Mouse (Mus musculus): ENCODE measurements around the gene 9530003J23Rik. TPM values are rescaled to one million over a fixed set of nuclear protein-coding genes. Genes with fewer than 3 reads are reported as not detected.

9530003J23Rik gene
- polyA plus RNA-seq, 1 experiment from 2014 or later: not detected

DNA sequence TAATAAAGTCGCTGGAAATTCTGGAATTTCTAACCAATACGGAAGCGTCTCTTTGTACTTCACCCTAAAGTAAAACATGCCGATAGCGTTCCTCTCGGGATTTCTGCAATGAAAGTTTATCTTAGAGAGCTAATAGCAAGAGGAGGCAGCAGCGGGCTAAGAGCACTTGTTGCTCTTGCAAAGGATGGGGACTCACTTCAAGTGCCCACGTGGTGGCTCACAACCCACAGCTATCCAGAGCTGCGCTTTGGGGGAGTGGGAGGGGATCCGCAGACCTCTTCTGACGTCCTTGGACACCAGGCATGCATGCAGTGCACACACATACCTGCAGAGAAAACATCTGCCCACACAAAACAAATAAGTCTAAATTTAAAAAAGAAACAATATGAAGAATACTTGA lies 2.6 kb downstream of the 9530003J23Rik start:
- peak overlapping the region; percentile 17 for H3K4me3 ChIP-seq (replicated peaks; ENCODE audit: low read length)
- H3K9ac ChIP-seq (ENCODE audit: low read length): no peak overlapping the region
- WGBS: 33% methylated on average over 11 of the region's 11 CpGs
- no peak for ATAC-seq (ENCODE audit: insufficient read depth, low FRiP score)
- H3K27ac ChIP-seq (ENCODE audit: low read length): no peak overlapping the region
- H3K4me1 ChIP-seq (ENCODE audit: control insufficient read depth, insufficient read depth, low read length): no peaks in the 10 kb centered on the region
- H3K4me2 ChIP-seq (ENCODE audit: low read depth, low read length): peak overlapping the region; percentile 41
- H3K27me3 ChIP-seq (ENCODE audit: control insufficient read depth, insufficient read depth, low read length): no peaks in the 10 kb centered on the region
- H3K9me3 ChIP-seq (replicated peaks; ENCODE audit: control insufficient read depth, low read length): no peaks in the 10 kb centered on the region
- no peaks in the 10 kb centered on the region for H3K36me3 ChIP-seq (ENCODE audit: control insufficient read depth, insufficient read depth, low read length)

DNA sequence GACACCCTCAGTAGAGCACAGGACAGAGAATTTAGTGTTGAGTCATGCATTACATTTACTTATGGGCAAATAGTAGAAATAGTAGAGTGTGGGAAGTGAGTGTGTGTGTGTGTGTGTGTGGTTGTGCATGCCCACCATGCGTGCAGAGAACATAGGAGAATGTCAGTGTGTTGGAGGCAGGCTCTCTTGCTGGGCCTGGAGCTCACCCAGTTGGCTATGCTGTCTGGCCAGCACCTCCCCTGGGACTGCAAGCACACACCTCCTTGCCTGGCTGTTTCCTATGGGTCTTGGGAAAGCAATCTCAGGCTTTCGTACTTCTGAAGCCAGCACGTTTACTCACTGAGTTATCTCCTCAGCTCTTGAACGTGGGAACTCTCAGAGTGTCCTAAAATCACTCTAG lies 3.7 kb downstream of the 9530003J23Rik start:
- Histone ChIP-seq H3K27me3 (ENCODE audit: control insufficient read depth, insufficient read depth, low read length) (no peaks in the 10 kb centered on the region), H3K9ac (ENCODE audit: low read length) (no peak overlapping the region), H3K4me2 (ENCODE audit: low read depth, low read length) (no peak overlapping the region), H3K4me3 (replicated peaks; ENCODE audit: low read length) (no peak overlapping the region), H3K27ac (ENCODE audit: low read length) (no peak overlapping the region), H3K4me1 (ENCODE audit: control insufficient read depth, insufficient read depth, low read length) (no peaks in the 10 kb centered on the region), H3K36me3 (ENCODE audit: control insufficient read depth, insufficient read depth, low read length) (no peaks in the 10 kb centered on the region), H3K9me3 (replicated peaks; ENCODE audit: control insufficient read depth, low read length) (no peaks in the 10 kb centered on the region)
- ATAC-seq (ENCODE audit: insufficient read depth, low FRiP score): no peak
- 55% methylated on average over 4 of the region's 4 CpGs for WGBS

DNA sequence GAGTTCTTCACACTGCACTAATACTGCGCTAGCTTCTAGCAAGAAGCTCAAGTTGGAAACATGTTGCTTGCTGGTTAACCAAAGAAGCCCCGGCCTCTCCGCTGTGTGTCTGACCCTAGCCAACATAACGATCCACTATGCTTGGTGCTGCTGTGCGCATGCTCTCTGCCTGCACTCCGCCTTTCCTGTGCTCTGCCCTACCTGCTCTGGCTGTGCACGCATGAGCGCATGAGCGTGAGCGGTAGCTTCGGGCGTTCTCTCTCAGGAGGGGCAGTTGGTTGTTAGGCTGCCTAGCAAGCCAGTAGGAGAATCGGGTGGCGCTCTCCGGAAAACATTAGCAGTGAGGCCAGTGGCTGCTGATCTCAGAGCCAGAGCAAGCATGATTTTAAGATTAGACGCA lies 8.7 kb downstream of the 9530003J23Rik start:
- Histone ChIP-seq H3K36me3 (ENCODE audit: control insufficient read depth, insufficient read depth, low read length) (no peaks in the 10 kb centered on the region), H3K9ac (ENCODE audit: low read length) (no peak overlapping the region), H3K4me3 (replicated peaks; ENCODE audit: low read length) (no peak overlapping the region), H3K4me2 (ENCODE audit: low read depth, low read length) (no peak overlapping the region), H3K27me3 (ENCODE audit: control insufficient read depth, insufficient read depth, low read length) (no peaks in the 10 kb centered on the region), H3K9me3 (replicated peaks; ENCODE audit: control insufficient read depth, low read length) (no peaks in the 10 kb centered on the region), H3K4me1 (ENCODE audit: control insufficient read depth, insufficient read depth, low read length) (no peaks in the 10 kb centered on the region), H3K27ac (ENCODE audit: low read length) (no peak overlapping the region)
- ATAC-seq (ENCODE audit: insufficient read depth, low FRiP score): 0 out of 2 replicates have a peak, but pooled peaks have one; percentile 53
- 72% methylated on average over 16 of the region's 16 CpGs for WGBS

DNA sequence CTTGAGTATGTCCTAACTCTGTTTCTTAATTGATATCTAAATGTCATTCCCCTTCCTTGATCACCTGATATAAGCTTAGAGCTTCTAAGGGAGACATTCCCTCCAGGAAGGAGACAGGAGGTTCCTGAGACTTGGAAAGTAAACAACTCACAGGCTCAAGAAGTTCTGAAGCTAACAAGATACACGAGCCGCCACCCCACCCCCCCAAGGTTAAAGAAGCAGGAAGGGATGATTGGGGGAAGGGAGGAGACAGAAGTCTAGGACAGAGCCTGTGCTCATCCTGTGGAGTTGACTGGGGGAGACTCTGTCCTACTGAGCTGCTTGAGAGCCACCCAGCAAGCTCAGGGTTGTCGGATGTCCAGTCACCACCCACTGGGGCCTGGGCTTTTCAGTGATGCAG lies 12.5 kb downstream of the 9530003J23Rik start:
- Histone ChIP-seq H3K4me2 (ENCODE audit: low read depth, low read length) (no peak overlapping the region), H3K9ac (ENCODE audit: low read length) (no peak overlapping the region), H3K27me3 (ENCODE audit: control insufficient read depth, insufficient read depth, low read length) (no peaks in the 10 kb centered on the region), H3K4me3 (replicated peaks; ENCODE audit: low read length) (no peak overlapping the region), H3K9me3 (replicated peaks; ENCODE audit: control insufficient read depth, low read length) (no peaks in the 10 kb centered on the region), H3K4me1 (ENCODE audit: control insufficient read depth, insufficient read depth, low read length) (peaks cover 10% of the 10 kb centered on the region), H3K27ac (ENCODE audit: low read length) (no peak overlapping the region), H3K36me3 (ENCODE audit: control insufficient read depth, insufficient read depth, low read length) (peaks cover 9% of the 10 kb centered on the region; the same call in 1 of the 2 replicates)
- no peak for ATAC-seq (ENCODE audit: insufficient read depth, low FRiP score)
- 65% methylated on average over 3 of the region's 3 CpGs for WGBS

DNA sequence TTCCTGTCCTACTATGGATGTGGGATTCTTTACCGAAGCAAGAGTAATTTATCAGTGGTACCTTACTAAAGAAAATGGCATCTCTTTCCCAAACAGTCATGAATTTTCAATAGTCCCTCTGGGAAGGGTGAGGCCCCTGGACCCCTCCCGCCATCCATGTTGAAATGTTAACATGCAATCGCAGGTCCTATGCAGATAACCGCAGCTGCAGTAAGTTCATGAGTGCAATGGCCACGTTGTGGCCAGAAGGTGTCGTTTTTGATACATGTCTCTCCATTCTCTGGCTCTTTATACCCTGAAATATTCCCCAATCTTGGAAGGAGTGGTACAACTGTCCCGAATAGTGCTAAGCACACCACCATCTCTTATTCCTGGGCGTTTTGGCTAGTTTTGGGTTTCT lies 13.4 kb downstream of the 9530003J23Rik start:
- whole genome bisulfite sequencing: 48% methylated on average over 8 of the region's 8 CpGs
- H3K4me1 ChIP-seq (ENCODE audit: control insufficient read depth, insufficient read depth, low read length): peaks cover 10% of the 10 kb centered on the region

DNA sequence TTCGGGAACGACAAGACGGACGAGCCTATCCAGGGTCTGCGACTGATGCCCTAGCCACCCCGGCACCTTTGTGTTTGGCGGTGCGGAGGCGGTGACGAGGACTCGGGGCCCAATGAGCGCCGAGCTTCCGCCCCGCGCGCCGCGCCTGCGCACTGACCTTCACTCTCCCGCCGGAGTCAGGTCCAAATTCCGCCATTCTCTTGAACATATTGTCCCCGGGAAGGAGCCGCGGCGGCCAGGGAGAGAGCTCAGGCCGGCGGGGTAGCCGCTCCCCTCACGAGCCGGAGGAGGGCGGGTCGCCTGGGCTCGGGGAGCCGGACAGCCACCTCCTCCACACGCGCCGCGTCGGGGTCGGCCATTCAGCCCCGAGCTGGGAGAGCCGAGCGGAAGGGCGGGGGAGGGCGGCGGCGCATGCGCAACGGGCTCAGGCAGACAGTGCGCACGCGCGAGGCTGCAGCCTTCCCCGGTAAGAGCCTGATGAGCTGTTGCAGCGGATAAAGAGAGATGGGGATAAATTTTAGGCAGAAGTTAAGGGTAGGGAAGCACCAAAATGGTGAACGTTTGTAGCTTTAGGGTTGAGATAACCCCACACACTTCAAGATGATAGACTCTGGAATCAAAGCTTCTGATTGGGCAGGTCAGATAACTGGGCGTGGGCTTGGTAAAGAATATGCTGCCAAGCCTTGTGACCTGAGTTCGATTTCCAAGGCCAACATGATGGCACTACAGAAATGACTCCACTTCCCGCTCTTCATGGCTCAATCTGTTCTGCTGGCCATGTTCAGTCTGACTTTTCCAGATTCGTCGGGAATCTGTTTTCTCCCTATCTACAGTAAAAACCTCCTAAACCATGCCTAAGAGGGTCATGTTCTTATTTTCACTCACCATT lies 14.2 kb downstream of the 9530003J23Rik start, which contains the start of gene Yeats4:
Gene Yeats4 (minus strand): TSS at position 406 of the 889 bp plus-strand sequence.
- Histone ChIP-seq H3K27me3 (ENCODE audit: control insufficient read depth, insufficient read depth, low read length) (no peaks in the 10 kb centered on the region), H3K4me2 (ENCODE audit: low read depth, low read length) (peak within 1 kb of the TSS; percentile 85), H3K27ac (ENCODE audit: low read length) (peak within 1 kb of the TSS; percentile 99), H3K4me3 (replicated peaks; ENCODE audit: low read length) (peak within 1 kb of the TSS; percentile 83), H3K4me1 (ENCODE audit: control insufficient read depth, insufficient read depth, low read length) (peaks cover 10% of the 10 kb centered on the region), H3K9ac (ENCODE audit: low read length) (peak within 1 kb of the TSS; percentile 97), H3K9me3 (replicated peaks; ENCODE audit: control insufficient read depth, low read length) (no peaks in the 10 kb centered on the region), H3K36me3 (ENCODE audit: control insufficient read depth, insufficient read depth, low read length) (peaks cover 14% of the 10 kb centered on the region; the same call in 1 of the 2 replicates)
- 1% methylated on average over 63 of the region's 63 CpGs for WGBS
- ATAC-seq (ENCODE audit: insufficient read depth, low FRiP score): peak; percentile 95

More for the DNA sequence above, 13.4 kb downstream of the 9530003J23Rik start:
- ATAC-seq (ENCODE audit: insufficient read depth, low FRiP score): no peak
- Histone ChIP-seq H3K9me3 (replicated peaks; ENCODE audit: control insufficient read depth, low read length) (no peaks in the 10 kb centered on the region), H3K27ac (ENCODE audit: low read length) (no peak overlapping the region), H3K4me3 (replicated peaks; ENCODE audit: low read length) (peak overlapping the region; percentile 83), H3K9ac (ENCODE audit: low read length) (peak overlapping the region; percentile 97), H3K27me3 (ENCODE audit: control insufficient read depth, insufficient read depth, low read length) (no peaks in the 10 kb centered on the region), H3K4me2 (ENCODE audit: low read depth, low read length) (peak overlapping the region; percentile 62), H3K36me3 (ENCODE audit: control insufficient read depth, insufficient read depth, low read length) (peaks cover 12% of the 10 kb centered on the region; the same call in 1 of the 2 replicates)

DNA sequence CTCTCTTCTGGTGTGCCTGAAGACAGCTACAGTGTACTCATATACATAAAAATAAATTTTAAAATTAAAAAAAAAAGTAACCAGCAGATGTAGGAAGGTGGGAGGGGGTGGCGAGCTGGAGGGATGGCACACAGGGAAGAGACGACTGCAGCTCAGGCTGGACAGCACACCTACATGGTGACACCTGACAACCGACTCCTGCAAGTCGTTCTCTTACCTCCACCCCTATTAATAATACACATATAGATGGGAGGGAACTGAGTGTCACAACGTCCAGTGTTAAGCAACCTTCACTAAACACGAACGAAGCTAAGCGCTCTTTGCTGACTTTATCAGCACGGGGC lies 14.8 kb downstream of the 9530003J23Rik start:
- Histone ChIP-seq H3K9ac (ENCODE audit: low read length) (peak overlapping the region; percentile 97), H3K27me3 (ENCODE audit: control insufficient read depth, insufficient read depth, low read length) (no peaks in the 10 kb centered on the region), H3K4me1 (ENCODE audit: control insufficient read depth, insufficient read depth, low read length) (peaks cover 10% of the 10 kb centered on the region), H3K4me3 (replicated peaks; ENCODE audit: low read length) (peak overlapping the region; percentile 83), H3K36me3 (ENCODE audit: control insufficient read depth, insufficient read depth, low read length) (peaks cover 14% of the 10 kb centered on the region; the same call in 1 of the 2 replicates), H3K4me2 (ENCODE audit: low read depth, low read length) (peak overlapping the region; percentile 85), H3K27ac (ENCODE audit: low read length) (0 out of 2 replicates have a peak overlapping the region, but pooled peaks have one; percentile 99), H3K9me3 (replicated peaks; ENCODE audit: control insufficient read depth, low read length) (no peaks in the 10 kb centered on the region)
- no peak; the same call in 1 of the 2 replicates for ATAC-seq (ENCODE audit: insufficient read depth, low FRiP score)
- 0% methylated on average over 9 of the region's 9 CpGs for WGBS

DNA sequence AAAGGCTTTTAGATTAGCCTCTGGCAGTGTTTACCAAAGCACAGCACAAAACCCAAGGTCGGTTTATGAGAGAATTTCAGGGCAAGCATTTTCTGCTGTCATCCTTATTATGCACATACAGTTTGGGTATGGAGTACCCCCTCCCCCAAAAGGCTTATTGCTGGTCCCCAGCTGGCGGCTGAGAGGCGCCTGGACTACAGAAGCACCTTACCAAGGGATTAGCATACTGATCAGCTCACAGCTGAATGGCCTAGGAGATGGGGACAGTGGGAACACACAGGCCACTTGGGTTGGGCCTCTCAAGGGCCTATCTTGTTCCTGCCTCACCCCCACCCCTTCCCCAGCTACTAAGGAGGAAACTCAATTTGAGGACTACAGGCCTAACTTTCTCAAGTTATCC lies 15.7 kb downstream of the 9530003J23Rik start:
- H3K27ac ChIP-seq (ENCODE audit: low read length): no peak overlapping the region
- ATAC-seq (ENCODE audit: insufficient read depth, low FRiP score): no peak
- H3K4me2 ChIP-seq (ENCODE audit: low read depth, low read length): peak overlapping the region; percentile 85; the same call in 1 of the 2 replicates
- peaks cover 10% of the 10 kb centered on the region for H3K4me1 ChIP-seq (ENCODE audit: control insufficient read depth, insufficient read depth, low read length)
- 77% methylated on average over 3 of the region's 3 CpGs for WGBS
- H3K9me3 ChIP-seq (replicated peaks; ENCODE audit: control insufficient read depth, low read length): no peaks in the 10 kb centered on the region
- peaks cover 21% of the 10 kb centered on the region; the same call in 1 of the 2 replicates for H3K36me3 ChIP-seq (ENCODE audit: control insufficient read depth, insufficient read depth, low read length)
- no peaks in the 10 kb centered on the region for H3K27me3 ChIP-seq (ENCODE audit: control insufficient read depth, insufficient read depth, low read length)
- H3K4me3 ChIP-seq (replicated peaks; ENCODE audit: low read length): no peak overlapping the region
- H3K9ac ChIP-seq (ENCODE audit: low read length): no peak overlapping the region

DNA sequence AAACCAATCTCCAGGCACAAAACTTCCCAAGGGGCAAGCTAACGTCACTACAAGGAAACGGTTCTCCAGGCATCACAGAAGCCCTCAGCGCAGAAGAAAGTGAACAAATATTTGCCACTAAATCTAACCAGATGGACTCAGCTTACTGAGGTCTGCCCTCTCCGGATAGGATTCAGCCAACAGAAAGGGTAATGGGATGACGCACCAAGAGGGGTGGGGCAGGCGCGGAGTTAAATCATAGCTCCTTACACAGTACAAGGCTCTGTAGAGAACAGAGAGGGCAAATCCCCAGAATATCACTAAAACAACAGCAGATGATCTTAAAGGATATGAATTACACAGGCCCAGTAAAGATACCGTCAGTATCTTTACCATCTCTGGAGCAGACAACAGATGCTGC lies 20.2 kb downstream of the 9530003J23Rik start:
- H3K4me3 ChIP-seq (replicated peaks; ENCODE audit: low read length): no peak overlapping the region
- H3K9me3 ChIP-seq (replicated peaks; ENCODE audit: control insufficient read depth, low read length): no peaks in the 10 kb centered on the region
- H3K9ac ChIP-seq (ENCODE audit: low read length): no peak overlapping the region
- peaks cover 40% of the 10 kb centered on the region; the same call in 1 of the 2 replicates for H3K36me3 ChIP-seq (ENCODE audit: control insufficient read depth, insufficient read depth, low read length)
- no peak overlapping the region for H3K27ac ChIP-seq (ENCODE audit: low read length)
- no peak overlapping the region for H3K4me2 ChIP-seq (ENCODE audit: low read depth, low read length)
- no peak for ATAC-seq (ENCODE audit: insufficient read depth, low FRiP score)
- no peaks in the 10 kb centered on the region for H3K27me3 ChIP-seq (ENCODE audit: control insufficient read depth, insufficient read depth, low read length)
- H3K4me1 ChIP-seq (ENCODE audit: control insufficient read depth, insufficient read depth, low read length): peaks cover 5% of the 10 kb centered on the region
- WGBS: 86% methylated on average over 8 of the region's 8 CpGs

Measured in stomach, embryonic 16.5 days (tissue).